Mouse (Mus musculus) lung, adult 18-20 months (tissue): ENCODE data around the gene Arfgef3.
"Not testable (repeated sequence)": the region's sequence is repeated elsewhere in the genome, so short reads cannot be mapped to it uniquely, and the experiment has no call there.

Experiments used
- DNase-seq, 2 experiments: peaks; one replicate each; pipeline ENCODE4 v3.0.0; 2022; ENCODE audit warnings: mixed read lengths in 2 of 2

The Arfgef3 gene

DNA sequence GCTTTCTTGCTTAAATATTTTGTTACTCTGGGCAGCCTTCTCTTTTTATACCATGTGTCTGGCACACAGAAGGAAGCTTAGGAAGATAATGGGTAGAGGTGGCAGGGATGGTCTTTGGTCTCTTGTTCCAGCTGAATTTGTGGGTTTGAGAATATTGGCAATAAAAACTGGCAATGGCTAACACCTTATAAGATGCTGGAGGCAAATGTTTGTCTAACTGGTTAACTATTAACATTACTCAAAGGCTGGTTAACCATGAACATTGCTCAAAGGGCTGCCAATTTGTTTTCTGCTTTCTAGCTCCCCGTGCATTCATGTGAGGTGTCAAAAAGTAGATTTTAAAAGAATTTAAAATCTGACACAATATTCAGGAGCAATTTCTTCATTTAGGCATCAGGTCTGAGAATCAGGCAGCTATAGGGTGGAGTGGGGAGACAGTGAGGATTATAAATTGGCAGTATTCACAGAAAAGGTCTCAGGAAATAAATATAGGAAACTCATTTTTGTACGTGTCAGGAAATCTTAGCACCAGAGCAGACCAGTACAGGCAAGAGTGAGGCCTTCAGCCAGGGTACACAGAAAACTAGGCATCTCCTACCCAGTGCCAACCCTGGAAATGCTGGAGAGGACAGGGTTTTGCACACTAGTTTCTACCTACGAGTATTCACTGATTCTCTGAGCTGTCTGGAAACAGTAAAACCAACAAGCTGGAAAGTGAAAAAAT, 62.9 kb downstream of the Arfgef3 start:
- DNase-seq: no peak

DNA sequence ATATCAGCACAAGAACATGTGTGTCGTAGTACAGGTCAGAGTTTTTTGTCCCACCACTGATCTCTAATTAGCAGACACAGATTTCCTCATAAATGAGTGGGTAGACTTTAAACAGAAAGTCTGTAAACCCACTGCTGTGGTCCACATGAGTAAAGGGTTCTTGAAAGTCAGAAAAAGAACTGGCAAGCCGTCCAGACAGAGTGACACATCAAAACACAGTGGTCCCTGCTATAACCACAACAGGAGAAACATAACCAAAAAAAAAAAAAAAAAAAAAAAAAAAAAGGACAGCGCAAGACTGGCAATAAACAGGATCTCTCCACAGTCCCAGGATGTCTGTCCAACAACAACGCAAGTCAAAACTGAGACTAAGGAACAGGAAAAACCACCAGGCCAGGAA, 64.9 kb downstream of the Arfgef3 start:
- no peak for DNase-seq

DNA sequence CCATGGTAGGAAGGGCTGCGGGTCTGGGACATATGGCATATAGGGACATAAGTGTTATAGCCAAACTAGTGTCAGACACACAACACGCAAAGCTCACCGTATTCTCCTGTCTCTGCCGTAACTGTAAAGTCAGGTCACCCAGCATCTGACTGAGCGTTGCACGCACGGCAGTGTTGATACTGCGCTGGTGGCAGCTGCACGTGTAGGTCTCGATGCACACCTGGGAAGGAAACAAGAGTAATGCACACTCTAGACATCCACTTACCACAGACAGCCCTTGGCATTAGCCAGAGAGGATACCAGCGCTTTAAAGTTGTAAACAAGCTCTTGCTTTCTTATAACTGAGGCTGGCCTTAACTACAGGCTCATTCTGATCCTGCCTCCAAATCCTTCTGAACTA, 79.0 kb downstream of the Arfgef3 start:
- no peak for DNase-seq

- no peak for DNase-seq
These were observed 79.7 kb downstream of the Arfgef3 start for GRCm38 (mm10) chr10:18664016-18664415.

GRCm38 (mm10) chr10:18661606-18662220, 82.0 kb downstream of the Arfgef3 start:
- no peak for DNase-seq

- no peak for DNase-seq
These were observed 82.8 kb downstream of the Arfgef3 start for GRCm38 (mm10) chr10:18660998-18661397.

- no peak for DNase-seq
These were observed 86.2 kb downstream of the Arfgef3 start for GRCm38 (mm10) chr10:18657588-18657987.

GRCm38 (mm10) chr10:18647069-18647468, 96.7 kb downstream of the Arfgef3 start:
- DNase-seq: no peak

GRCm38 (mm10) chr10:18646035-18646434, 97.7 kb downstream of the Arfgef3 start:
- DNase-seq: no peak

- DNase-seq: no peak
These were observed 99.4 kb downstream of the Arfgef3 start for GRCm38 (mm10) chr10:18644346-18644745.

GRCm38 (mm10) chr10:18643506-18643905, 100.2 kb downstream of the Arfgef3 start:
- DNase-seq: peak in 1 of 2 experiments; percentile 11

GRCm38 (mm10) chr10:18642854-18643253, 100.9 kb downstream of the Arfgef3 start:
- peak in 1 of 2 experiments; percentile 11 for DNase-seq

- DNase-seq: no peak
These were observed 103.2 kb downstream of the Arfgef3 start for GRCm38 (mm10) chr10:18640596-18640995.

DNA sequence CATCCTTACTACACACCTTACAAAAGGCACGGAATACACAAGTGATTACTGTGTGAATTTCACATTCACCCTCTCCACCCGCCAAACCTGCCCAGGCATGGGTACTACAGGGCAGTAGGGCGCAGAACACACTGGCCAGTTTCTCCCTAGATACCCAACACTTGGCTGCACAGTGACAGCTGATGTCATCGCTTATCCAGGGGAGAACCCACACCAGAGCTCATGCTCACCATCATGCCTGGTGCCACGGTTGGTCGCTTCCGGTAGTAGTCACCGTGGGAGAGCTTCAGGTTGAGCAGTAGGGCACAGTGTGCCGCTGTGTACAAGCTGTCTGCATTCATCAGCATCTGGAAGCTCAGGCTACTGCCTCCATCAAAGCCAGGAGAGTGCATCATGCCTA, 108.3 kb downstream of the Arfgef3 start:
- DNase-seq: no peak

- no peak for DNase-seq
These were observed 109.3 kb downstream of the Arfgef3 start for GRCm38 (mm10) chr10:18634405-18634985.

DNA sequence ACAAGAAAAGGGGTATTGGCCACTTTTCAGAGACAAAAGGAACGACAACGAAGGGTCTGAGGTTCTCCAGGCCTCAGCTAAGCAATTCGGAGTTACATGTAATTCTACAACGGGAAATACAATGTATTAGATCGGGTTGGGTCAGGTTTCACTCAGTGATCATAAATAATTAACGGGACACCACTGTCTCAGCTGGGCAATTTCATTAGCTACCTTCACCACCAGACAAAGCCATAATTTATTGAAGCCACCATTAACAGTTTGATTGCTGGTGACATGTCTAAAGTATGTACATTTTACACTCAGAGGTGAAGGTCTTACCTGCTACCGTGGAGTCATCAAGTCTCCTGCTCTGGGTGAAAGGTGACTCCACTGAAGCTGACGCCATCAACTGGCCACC, 113.3 kb downstream of the Arfgef3 start:
- no peak for DNase-seq

- DNase-seq: no peak
These were observed 116.2 kb downstream of the Arfgef3 start for GRCm38 (mm10) chr10:18627530-18627929.

- no peak for DNase-seq
These were observed 131.0 kb downstream of the Arfgef3 start for GRCm38 (mm10) chr10:18612796-18613195.

- not testable (repeated sequence) for DNase-seq
These were observed 138.8 kb downstream of the Arfgef3 start for GRCm38 (mm10) chr10:18604827-18605535.

- DNase-seq: peak; percentile 61 to 66
These were observed 141.7 kb downstream of the Arfgef3 start for GRCm38 (mm10) chr10:18602030-18602429.

- DNase-seq: no peak
These were observed 146.1 kb downstream of the Arfgef3 start for GRCm38 (mm10) chr10:18597601-18598000.

GRCm38 (mm10) chr10:18589455-18589854, 154.3 kb downstream of the Arfgef3 start:
- no peak for DNase-seq

DNA sequence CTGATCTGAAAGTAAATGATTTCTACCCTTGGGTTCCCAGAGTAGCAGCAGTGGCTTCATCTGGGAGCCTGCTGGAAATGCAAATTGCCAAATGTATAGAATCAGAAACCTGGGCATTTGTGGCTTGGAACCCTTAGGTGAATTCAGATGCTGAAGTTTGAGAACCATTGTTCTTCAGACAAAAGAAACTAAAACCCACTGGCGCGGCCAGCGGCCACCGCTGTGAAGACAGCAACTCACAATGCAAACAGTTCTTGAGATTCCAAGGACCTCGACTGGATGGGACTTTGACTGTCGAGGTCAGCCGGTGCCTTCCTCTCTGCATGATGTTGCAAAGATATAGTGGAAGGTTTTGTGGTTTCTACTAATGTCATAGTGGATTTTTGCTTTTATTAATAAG, 159.6 kb downstream of the Arfgef3 start:
- no peak for DNase-seq

GRCm38 (mm10) chr10:18572581-18572980, 171.2 kb downstream of the Arfgef3 start:
- DNase-seq: no peak
